Mouse (Mus musculus): ENCODE results near the gene Cpeb1.
"Not testable (repeated sequence)": the region's sequence is repeated elsewhere in the genome, so short reads cannot be mapped to it uniquely, and the experiment has no call there.

Cpeb1 gene

DNA sequence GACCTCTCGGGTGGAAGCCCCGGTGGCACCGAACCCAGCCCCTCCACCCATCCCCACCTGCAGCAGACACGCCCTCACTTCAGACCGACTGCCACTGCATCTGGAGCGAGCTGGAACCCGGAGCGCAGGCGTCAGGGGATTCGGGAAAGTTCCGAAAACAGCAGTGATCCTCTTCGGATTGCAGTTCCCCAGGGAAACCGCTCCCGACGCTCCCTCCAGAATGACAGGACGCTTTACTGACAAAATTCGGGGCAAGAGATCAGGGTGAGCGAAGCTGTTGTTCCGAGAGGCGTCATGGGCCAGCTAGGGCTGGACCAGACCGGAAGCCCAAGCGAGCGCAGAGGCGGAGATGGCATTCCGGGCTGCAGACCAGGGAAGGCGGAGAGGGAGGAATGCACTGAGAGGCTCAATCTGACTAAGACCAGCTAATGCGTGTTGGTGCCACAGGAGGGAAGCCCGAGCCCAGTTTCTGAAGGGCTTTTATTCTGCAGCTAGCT lies at the start of gene Cpeb1:
Gene Cpeb1, minus strand, starts transcription at position 311 of the 497 bp plus-strand sequence.
- peak; percentile 66 to 75 for DNase-seq

DNA sequence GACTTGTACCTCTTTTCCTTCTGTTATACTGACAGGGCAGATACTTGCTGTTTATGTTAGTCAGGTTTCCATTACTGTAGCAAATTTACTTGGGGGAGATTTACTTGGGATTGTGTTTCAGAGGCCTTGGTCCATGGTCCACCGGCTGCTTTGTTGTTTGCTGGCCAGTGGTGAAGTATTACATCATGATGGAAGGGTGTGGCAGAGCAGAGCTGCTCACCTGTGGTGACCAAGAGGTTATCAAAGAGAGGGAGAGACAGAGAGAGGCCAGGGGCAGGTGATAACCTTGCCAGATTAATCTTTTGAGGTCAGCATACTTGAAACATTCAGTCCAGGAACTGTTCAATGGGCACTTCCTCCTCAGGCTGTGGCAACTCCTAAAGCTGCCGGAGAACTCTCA lies 45.8 kb upstream of the Cpeb1 start:
- DNase-seq, result no peak

DNA sequence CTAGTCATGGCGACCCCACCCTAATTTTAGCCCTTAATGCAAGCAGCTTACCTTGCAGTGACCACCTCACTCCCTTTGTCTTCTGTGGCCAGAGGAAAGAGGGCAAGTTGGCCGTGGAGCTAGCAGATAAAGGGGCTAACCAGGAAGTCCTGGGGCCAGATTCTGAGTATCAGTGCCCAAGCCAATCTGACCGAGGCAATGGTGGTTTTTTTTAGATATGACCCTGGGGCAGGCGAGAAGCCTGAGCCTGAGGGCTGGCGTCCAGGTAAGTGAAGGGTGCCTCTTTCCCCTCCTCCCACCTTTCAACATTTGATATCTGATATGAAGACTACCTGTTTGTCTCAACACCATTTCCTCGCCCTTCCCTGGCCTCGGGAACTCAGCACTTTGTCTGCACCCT lies 42.9 kb upstream of the Cpeb1 start, which contains the start of gene BC048679:
Gene BC048679, minus strand, starts transcription at position 101 of the 400 bp plus-strand sequence.
- no peak for DNase-seq

DNA sequence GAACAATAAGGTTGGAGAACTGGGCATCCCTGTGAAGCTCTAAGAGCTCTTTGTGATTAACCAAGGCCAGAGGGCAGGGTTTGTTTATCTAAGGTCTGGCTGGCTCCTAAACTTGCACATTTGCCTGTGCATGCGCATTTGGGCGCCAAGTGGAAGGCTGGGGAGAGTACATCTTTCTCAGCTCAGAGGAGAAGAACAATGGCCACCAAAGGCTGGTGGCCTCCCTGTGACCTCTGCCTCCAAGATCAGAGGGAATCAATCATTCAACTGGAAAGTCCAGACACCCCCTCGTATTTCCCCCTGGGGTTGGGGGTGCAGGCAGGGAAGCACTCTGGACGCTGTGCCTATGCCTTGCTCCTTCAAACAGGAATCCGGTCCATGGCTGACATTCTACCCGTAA lies 41.9 kb upstream of the Cpeb1 start:
- DNase-seq, result no peak

DNA sequence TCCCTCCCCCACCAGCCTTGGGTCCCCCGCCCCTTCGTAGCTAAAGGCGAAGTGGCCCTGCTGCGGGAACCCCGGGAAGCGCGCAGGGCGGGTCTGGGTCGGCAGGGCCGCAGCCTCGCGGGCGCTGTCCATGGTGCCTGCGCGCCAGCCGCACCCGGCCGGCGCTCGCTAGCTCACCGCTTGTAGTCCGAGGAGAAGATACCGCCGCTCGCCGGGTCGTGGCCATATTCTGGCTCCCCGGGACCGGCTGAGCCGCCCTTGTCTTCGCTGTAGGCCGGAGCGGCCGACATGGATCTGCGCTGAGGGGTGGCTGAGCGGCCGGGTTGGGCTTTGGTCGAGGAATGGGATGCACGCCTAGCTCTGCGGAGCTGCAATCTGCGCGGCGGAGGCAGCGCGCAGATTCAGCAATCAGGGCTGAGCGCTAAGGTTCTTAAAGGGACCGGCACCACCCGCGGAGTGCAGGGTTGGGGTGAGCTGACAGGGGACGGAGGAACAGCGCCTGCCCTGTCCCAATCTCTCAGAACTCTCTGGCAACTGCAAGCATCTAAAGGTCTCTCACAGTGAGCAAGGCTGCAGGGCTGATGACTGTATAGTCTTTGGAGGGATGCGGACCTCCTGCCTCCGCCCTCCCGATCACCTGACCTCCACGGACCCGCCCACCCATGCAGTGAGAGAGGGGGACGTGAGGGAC lies 38.2 kb upstream of the Cpeb1 start, which contains the start of gene Ap3b2:
Gene Ap3b2, minus strand, starts transcription at position 595 of the 691 bp plus-strand sequence.
- DNase-seq, result peak; percentile 84 to 87

DNA sequence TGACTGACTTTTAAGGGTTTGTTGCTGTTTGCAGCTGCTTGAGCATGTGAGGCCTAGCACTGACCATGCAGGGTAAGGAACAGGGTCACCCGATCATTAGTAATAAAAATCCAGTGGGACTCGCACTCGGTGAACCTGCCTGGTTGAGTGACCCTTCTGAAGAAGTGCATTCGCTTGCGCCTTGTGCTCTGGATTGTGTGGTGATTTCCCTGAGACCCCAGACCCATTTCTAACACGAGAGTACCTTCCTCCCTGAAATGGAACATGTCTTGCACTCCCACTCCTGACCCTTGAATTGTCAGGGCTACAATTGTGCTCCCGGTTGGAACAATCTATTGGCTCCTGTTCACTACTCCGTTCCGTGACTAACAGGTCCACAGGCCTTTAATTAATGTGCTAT lies 37.4 kb upstream of the Cpeb1 start:
- no peak for DNase-seq

DNA sequence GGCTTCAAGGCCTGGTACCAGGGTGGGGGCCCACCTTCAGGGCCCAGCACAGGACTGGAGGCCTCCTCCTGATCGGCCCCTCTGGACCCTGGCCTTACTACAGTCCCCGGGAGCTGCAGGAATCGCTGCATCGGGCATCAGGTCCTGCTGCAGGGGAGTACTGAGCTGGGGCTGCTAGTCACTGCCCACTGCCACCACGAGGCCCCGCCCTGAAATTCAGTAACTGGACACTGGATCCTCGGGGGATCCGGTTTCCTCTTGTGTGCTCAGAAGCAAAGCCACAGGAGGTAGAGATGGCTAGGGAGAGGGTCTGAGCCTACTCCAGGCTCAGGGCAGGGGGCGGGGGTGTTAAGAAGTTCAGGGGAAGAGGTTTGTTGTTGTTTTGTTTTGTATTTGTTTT lies 34.4 kb upstream of the Cpeb1 start:
- no peak for DNase-seq

DNA sequence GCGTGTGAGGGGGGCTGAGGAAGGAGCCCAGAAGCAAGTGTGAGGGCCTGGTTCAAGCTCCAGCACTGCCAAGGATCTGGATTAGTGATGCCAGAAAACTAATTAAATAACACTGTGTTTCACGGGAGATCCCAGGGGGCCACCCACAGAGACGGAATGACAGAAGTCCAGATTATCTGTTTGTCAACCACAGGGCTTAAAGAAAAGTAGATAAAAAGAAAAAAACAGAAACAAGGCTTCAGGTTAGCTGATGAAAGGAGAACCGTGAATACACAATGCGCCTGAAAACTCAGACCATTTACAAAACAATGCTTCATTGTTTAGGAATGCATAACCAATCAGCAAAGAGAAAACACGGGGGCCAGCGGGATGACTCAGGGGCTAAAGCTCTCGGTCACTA lies 25.5 kb upstream of the Cpeb1 start:
- peak; percentile 55 to 57 for DNase-seq

DNA sequence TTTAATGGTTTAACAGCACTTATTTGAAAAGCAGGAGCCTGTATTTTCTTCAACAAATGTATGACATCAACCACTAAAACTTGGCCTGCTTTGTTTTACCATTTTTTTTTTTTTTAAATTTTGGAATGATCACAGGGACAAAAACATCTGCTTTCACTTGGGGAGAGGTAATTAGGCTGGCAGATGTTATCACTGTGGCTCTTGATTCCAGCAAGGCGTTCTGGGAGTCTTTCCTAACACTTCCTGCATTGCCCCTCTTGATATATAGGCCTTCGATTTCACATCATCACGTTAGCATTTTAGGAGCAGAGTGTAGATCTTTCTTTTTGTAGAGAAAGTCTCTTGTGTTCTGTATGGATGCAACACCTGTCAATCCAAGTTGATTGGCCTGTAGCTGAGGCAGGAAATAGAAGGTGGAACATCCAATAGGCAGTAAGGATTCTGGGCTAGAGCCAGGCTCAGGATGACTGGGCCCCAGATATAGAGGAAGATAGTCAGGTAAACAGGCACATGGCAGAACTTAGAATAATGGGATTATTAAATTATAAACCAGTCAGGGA lies 24.3 kb upstream of the Cpeb1 start:
- peak; percentile 29 to 37 for DNase-seq

DNA sequence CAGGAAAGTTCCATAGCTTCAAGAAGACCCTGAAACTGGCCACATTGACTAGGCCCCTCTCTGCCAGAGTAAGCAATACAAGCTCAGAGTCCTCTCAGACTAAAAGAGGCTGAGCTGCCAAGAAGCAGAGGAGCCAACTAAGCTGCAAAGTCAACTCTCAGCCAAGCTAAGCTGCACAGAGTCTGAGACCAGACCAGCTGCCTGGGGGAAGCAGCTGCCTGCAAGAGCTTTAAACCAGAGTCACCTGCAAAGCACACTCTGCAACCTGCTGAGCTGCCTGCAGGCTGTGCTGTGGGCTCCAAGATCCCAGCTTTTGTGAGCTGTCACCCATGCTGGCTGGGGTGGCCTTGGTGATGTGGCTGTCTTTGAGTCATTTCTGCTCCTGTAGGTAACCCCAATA lies 23.0 kb upstream of the Cpeb1 start:
- not testable (repeated sequence) for DNase-seq

DNA sequence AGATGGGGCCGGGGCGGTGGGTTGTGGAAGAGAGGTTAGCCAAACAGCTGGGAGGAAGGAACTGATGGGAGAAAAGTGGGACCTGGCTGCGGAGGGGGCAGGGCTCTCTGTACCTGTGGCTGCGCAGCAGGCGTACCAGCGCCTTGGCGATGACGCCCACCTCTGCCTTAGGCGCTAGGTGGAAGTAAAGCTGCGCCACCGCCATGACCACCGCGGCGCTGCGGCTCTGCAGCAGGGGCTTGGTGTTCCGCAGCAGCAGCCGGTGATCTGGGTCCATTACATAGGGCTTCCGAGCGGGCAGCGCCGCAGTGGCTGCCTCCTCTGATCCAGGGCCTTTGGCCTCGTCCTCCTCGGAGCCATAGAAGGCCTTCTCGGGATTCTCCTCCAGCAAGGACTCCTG lies 21.6 kb upstream of the Cpeb1 start:
- DNase-seq, result no peak

DNA sequence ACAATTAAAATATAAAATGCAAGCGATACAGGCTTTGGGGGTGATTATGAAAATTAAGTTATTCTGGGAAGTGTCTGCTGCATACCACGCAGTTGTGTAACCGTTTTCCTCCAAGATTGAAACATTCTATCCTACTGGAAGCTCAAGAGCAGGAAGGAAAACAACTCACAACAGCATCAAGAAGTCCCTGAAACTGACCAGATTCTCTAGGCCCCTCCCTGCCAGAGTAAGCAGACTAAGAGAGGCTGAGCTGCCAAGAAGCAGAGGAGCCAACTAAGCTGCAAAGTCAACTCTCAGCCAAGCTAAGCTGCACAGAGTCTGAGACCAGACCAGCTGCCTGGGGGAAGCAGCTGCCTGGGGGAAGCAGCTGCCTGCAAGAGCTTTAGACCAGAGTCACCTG lies 20.0 kb upstream of the Cpeb1 start:
- DNase-seq, result no peak

DNA sequence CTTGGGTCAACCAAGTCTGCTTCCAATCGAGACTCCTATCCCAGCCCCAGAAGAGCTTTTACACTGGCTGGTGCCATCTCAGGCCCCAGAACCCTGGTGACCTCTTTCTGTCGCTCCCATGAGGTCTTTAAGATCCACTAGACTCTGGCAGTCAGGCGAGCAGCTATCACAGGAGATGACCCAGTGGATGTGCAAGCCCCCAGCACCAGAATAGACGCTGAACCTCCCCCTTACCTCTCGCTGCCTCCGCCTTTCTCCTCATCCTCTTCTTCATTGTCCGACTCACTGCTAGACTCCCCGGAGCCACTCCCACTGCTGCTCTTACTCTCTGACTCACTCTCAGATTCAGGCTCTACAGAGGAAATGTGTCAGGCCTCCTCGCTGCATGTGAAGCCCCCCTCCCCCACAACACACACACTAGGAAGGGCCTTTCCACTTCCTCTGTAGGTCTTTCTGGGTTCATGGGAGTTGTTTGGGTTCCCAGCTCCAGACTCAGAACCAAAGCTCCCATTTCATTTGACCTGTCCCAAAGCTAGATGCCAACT lies 9.7 kb upstream of the Cpeb1 start:
- peak in 1 of 2 experiments; percentile 1 for DNase-seq

DNA sequence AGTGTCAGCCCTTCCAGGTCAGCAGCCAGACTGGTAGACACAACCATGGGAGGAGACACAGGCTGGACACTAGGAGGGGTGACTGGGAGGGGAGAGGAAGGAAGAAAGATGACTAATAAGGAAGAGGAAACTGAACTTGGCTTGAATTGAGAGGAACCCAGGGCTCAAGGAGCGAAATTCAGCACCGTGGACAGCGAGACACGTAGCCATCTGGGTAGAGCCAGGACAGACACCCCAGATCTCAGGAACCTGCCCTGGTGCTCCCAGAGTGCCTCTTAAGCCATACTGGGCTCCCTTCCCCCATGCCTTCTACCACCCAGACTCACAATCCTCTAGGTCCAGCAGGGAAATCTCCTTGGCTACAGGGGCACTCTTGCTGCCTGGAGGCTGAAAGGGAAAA lies 8.9 kb upstream of the Cpeb1 start:
- DNase-seq, result no peak

DNA sequence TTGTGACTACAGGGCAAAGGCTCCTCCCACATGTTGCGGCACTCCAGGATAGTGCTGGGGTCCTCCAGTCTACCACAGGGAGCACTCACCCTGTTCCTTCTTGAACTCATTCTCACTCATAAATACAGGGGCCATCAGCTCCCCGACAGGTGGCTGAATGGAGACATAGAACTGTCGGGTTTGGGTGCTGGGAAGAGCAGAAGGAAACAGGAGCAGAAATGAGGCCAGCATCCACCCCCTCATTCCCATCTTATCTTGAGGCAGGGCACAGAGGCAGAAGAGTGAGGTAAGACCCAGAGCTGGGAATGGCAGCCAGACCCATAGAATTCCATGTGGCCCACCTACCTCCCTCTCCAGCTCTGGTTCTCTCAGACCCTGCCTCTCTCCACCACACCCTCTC lies 7.5 kb upstream of the Cpeb1 start:
- no peak for DNase-seq

DNA sequence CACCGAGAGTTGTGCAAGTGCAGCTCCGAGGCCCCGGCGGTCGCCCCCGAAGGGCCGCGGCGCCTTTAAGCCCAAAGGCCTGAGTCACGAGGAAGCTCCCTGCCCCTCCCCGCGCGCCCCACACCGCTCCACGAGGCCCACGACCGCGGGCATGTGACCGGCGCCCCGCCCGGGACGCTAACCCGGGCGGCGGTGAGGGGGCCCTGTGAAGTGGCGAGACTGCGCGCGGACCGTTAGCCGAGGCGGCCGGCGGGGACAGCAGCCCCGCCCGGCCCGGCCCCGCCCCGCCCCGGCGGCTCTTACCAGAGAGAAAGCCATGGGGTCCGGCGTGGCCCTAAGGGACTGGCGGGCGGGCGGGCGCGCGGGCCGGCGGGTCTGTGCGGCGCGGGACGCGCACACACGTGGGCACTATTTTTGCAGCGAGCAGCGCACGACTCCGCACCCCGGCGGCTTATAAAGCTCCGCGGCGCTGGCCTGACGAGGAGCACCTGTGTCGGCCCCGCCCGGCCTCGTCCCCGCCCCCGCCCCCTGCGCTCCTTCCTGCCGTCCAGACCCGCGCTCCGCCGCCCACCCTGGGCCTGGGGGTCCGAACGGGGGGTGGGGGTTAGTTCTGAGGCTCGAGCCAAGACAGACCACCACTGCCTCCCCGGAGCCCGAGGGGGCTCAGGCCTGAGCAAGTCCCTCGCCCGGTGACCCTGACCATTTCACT lies 780 bp downstream of the Cpeb1 start:
- peak; percentile 53 to 63 for DNase-seq

DNA sequence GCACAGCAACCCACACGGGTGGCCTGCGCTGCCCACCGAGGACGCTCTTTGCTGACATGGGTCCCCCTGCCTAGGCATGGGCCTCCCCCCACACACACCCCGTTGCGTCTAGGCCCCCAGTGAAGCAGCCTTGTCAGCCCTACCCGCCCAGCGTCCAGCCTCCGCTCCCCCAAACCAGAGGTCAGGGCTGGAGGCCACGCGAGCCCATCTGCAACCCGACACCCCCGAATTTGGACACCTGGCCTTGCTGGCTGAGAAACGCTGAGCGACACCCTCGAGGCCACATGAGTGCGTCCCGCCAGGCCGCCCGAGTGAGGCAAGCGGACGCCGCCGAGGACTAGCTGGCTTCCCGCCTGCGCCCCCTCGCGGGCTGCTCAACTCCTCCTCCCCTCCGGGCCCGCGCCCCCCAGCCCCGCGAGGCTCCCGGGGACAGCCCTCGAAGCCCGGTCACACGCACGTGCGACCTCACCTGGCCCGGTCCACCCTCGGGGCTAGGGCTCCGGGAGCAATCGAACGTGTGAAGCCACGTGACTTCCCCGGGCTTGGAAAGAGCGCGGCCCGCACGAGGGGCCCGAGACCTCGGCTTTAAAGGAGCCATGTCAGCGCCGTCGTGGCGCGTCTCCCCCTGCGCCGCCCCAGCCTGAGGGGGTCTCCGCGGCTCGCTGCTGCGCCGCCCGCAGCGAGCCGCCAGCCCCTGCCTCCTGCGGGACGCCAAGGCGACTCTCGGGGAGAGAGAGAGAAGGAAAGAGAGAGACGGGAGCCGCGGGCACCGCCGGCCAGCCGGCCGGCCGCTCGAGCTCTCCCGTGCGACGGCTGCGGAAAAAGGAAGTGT lies 1.6 kb downstream of the Cpeb1 start:
- peak; percentile 43 to 50 for DNase-seq

DNA sequence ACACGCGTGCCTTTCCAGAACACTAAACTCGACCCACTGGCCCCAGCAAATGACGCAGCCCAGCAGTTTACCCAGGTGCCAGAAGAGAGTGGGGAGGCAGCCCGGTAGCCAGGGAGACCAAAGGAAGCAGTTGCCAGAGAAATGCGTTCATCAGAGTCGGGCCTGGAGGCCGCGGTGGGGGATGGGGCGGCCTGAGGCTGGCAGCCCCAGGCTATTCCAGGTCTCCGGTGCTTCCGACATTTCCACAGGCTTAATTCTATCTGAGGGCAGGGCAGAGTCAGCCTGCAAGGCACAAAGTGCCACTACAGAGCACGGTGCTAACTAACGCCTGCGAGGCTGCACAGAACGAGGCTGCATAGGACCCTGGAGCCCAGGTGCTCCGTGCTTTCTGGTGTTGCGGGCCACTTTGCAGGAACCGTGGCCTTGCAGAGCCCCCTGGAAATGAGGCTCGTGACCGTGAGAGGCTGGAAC lies 2.3 kb downstream of the Cpeb1 start:
- DNase-seq, result peak; percentile 25 to 41

DNA sequence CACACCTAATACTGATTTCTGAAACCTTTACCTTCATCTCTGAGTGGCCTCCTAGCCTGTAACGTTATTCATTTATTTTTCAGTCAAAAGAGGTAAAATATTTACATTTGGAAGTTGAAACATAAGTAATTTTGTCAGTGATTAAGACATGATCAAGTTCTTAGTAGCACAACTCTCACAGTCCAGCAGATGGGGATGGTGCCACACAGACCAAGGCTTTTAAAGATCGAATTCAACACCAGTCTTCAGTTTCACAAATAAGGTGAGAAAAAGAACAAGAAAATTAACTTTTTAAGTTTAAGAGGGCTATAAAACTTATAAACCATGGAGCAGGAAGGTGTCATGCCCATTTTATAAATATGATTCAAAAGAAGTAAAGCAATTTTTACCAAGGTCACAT lies 56.3 kb downstream of the Cpeb1 start:
- peak; percentile 26 to 38 for DNase-seq

DNA sequence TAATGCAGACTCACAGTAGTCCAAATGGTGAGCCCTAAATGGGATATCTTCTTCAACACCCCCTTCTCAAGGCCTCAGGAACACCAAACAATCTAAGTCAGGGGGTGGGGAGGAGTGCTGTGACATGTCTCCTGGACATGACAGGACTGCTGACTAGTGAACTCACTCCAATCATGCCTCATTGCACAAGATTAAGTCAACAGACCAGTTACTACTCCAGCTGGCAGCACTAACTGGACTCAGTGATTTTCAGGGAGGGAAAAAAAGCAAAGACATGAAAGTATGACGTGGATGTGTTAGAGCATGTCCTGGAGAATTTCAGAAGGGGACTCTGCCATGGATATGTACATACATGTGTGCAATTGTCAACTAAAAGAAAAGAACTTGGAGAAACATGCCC lies 75.9 kb downstream of the Cpeb1 start:
- DNase-seq, result no peak

DNA sequence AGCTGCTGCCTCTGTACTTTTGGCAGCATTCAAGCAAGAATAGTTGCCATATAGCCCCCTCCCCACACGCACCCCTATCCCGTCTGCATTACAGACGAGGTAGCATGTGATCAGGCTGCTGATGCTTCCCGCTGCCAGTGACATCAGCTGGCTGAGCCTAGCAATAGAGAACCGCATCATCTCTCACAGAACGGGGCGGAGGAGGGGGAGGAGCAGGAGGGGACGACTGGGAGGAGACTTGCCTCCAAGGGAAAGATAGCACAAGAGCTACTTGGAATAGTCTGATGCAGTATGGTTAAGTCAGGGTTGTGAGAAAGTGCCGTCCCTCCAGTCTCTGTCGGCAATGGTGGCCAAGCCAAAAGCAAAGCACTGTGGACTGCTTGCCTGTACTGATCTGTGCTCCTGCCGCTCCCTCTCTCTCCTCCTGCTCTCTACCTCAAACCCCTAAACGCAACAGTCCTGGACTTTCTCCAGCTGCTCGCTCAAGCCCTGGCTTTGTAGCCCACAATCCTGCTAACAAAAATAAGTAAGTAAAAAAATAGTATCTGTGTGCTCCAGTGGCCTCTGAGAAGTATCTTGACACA lies 82.8 kb downstream of the Cpeb1 start:
- DNase-seq, result peak; percentile 52 to 59

DNA sequence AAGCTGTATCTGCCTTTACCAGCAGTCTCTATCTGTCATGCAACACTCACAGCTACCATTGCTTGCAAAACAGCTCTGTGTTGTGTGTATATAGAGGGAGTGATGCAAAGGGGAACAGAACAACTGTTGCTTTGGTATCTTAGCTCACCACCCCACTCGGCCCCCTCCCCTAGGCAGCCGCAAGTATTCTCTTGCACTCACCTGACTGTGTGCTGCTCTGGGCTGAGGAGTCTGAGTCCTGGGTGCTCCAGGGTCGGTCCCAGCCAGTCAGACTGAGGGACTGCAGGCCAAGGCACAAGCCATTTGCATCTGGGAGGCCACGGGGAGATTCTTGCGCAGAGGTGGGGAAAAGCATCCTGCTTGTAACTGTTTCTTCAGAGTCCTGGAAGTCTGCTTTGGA lies 83.5 kb downstream of the Cpeb1 start:
- no peak for DNase-seq
